Mouse (Mus musculus): Measurements from ENCODE around the gene Lfng. TPM values are rescaled to one million over a fixed set of nuclear protein-coding genes. Genes with fewer than 3 reads are reported as not detected.

Lfng gene
- 27.8 and 34.1 TPM in 2 replicates for polyA plus RNA-seq (2012; rRNA removed; ENCODE audit: low replicate concordance)

DNA sequence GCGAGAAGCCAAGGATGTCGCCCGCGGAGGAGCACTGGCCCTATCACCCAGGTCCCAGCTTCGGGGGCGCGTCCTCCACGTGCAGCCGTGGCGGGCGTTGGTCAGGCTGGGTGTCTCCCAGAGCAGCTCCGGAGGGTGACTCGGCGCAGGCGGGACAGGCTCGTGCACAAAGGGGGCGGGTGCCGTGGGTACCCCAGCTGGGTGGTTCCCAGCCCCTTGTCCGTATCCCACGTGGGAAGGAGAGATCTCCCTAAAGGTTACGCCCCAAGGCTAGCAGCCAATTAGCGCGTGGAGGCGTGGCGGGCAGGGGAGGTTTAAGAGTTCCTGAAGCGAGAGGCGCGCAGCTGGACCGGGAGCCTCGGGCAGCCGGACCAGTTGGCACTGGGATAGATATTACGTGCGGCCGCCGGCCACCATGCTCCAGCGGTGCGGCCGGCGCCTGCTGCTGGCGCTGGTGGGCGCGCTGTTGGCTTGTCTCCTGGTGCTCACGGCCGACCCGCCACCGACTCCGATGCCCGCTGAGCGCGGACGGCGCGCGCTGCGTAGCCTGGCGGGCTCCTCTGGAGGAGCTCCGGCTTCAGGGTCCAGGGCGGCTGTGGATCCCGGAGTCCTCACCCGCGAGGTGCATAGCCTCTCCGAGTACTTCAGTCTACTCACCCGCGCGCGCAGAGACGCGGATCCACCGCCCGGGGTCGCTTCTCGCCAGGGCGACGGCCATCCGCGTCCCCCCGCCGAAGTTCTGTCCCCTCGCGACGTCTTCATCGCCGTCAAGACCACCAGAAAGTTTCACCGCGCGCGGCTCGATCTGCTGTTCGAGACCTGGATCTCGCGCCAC lies at the start of gene Lfng:
Gene Lfng, plus strand, starts transcription at position 320 of the 835 bp plus-strand sequence.

DNA sequence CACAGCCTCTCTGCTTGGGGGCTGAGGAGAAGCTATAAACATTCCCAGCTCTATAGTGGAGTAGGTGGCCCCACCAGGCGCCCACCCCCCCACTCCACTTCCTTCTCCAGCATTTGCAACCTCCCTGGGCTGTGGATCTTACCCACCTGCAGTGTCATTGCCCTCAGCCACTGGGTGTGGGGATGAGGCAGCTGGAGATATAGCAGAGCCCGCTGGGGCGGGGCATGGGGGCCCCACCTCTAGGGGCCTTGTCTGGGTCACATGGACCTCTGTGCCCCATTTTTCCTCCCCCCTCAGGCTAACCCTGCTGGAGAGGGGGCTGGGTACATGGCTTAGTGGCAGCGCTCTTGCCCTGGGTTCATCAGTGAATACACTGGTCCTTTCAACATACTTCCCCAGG lies 42.2 kb upstream of the Lfng start, which contains the start of gene Grifin:
Gene Grifin, minus strand, starts transcription at position 176 of the 400 bp plus-strand sequence.

DNA sequence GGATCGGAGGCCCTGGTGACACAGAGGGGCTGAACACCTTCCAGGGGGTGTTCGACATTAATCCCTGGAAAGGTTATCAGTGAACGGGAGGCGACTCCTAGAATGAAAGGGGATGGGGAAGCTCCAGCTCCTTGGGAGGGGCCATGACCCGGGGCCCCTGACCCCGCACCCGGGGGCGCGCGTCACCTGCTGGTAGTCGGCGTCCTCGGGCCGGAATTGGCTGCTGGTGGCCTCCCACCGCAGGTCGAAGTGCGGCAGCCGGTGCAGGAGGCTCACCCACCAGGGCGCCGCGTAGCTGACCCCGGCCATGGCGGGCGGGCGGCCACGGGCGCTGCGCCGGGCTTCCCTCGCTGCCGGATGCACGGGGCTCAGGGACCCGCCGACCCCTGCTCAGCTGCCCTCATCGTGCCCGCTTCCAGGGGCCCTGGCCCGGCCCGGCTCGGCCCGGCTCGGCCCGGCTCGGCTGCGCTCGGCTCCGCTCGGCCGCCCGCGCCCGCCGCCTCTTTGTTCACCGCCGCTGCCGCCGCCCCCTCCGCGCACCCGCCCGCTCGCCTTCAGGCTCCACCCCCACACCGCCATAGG lies 41.5 kb downstream of the Lfng start, which contains the start of gene Ttyh3:
Gene Ttyh3, minus strand, starts transcription at position 513 of the 582 bp plus-strand sequence.

Other genes with a start within 250 kb of the Lfng start
- 4.1 and 6.4 TPM in 2 replicates for gene Snx8, start 218.1 kb upstream of the Lfng start, polyA plus RNA-seq (2012; rRNA removed; ENCODE audit: low replicate concordance)
- 77.2 and 78.1 TPM in 2 replicates for gene Eif3b, start 188.0 kb upstream of the Lfng start, polyA plus RNA-seq (2012; rRNA removed; ENCODE audit: low replicate concordance)
- not detected in 2 replicates for gene Gm4869, start 161.7 kb upstream of the Lfng start, polyA plus RNA-seq (2012; rRNA removed; ENCODE audit: low replicate concordance)
- gene Chst12, start 101.8 kb upstream of the Lfng start, polyA plus RNA-seq (2012; rRNA removed; ENCODE audit: low replicate concordance): 14.8 and 15.5 TPM in 2 replicates
- not detected in 2 replicates for gene Grifin, start 42.2 kb upstream of the Lfng start, polyA plus RNA-seq (2012; rRNA removed; ENCODE audit: low replicate concordance)
- gene Ttyh3, start 41.7 kb downstream of the Lfng start, polyA plus RNA-seq (2012; rRNA removed; ENCODE audit: low replicate concordance): 46.3 and 52.6 TPM in 2 replicates
- gene Iqce, start 95.1 kb downstream of the Lfng start, polyA plus RNA-seq (2012; rRNA removed; ENCODE audit: low replicate concordance): 5.8 and 7.5 TPM in 2 replicates
- gene Brat1, start 97.7 kb downstream of the Lfng start, polyA plus RNA-seq (2012; rRNA removed; ENCODE audit: low replicate concordance): 14.0 and 17.0 TPM in 2 replicates
- 1.5 and 4.0 TPM in 2 replicates for gene Amz1, start 116.8 kb downstream of the Lfng start, polyA plus RNA-seq (2012; rRNA removed; ENCODE audit: low replicate concordance)
- gene Gna12, start 223.1 kb downstream of the Lfng start, polyA plus RNA-seq (2012; rRNA removed; ENCODE audit: low replicate concordance): 26.0 and 28.2 TPM in 2 replicates

All from duodenum, adult 2 months (tissue).